Mouse (Mus musculus): ENCODE results near the gene Cenpn. TPM values are rescaled to one million over a fixed set of nuclear protein-coding genes. Genes with fewer than 3 reads are reported as not detected.

The Cenpn gene
- total RNA-seq, 4 experiments from 2014 or later: 1.1 to 1.9 (median 1.6) TPM

DNA sequence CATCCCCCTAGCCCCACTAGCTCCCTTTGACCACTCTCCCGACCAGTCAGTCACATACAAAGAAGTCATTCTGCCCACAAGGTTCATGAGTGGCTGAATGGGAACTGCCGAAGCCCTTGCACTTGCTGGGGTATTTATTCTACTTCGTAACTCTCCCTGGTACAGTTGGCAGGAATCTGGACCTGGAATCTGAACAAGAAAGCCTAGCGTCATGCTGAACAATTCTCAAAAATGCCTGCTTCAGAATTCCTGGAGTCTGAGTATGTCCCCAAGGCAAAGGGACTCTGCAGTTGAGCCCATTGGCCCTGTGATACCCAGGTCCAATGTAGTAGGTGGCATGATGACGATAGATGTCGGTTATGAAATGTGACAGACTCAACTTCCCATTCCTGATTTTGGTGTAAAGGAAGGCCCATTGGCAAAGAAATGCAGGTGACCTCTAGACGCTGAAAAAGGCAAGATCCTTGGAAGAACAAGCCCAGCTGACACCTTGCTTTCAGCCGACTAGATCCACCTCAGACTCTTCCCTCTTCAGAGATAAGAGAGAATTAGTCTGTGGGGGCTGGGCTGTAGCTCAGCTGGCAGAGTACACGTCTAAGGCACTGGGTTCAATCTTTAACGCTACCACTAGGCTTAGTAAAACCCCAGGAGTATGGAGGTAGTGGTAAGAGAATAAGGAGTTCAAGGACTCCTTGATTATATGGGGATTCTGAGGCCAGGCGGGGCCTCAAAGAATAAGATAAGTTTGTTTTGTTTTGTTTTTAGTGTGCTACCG is 20.9 kb downstream of the Cenpn start:
- no peak for DNase-seq (ENCODE audit: low spot score in 2 of 2)

DNA sequence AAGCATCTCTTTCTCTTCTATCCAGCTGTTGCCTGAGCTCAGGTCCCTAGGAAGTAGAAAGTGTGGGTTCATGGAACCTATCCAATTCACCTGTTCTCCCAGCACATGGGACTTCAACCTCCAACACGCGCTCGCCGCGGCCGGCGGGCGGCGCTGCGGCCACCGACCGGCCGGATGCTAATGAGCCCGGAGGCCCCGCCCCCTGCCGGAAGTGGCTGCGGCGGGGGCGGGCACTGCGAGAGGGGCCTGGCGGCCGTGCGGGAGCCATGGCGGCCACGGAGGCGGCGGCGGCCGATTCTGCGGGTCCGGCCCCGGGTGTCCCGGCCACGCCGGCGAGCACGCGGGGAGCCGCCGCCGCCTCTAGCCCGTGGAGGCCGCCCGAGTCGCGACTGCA is 21.6 kb downstream of the Cenpn start, which contains the start of gene Atmin:
Gene Atmin (plus strand): TSS at position 233 of the 394 bp plus-strand sequence.
- DNase-seq (ENCODE audit: low spot score in 2 of 2): peak; percentile 59 to 72

- DNase-seq (ENCODE audit: low spot score in 2 of 2): no peak
Measured at GRCm38 (mm10) chr8:116943555-116944384, 22.2 kb downstream of the Cenpn start.

- DNase-seq (ENCODE audit: low spot score in 2 of 2): no peak
Measured at GRCm38 (mm10) chr8:116944385-116944696, 22.8 kb downstream of the Cenpn start.

DNA sequence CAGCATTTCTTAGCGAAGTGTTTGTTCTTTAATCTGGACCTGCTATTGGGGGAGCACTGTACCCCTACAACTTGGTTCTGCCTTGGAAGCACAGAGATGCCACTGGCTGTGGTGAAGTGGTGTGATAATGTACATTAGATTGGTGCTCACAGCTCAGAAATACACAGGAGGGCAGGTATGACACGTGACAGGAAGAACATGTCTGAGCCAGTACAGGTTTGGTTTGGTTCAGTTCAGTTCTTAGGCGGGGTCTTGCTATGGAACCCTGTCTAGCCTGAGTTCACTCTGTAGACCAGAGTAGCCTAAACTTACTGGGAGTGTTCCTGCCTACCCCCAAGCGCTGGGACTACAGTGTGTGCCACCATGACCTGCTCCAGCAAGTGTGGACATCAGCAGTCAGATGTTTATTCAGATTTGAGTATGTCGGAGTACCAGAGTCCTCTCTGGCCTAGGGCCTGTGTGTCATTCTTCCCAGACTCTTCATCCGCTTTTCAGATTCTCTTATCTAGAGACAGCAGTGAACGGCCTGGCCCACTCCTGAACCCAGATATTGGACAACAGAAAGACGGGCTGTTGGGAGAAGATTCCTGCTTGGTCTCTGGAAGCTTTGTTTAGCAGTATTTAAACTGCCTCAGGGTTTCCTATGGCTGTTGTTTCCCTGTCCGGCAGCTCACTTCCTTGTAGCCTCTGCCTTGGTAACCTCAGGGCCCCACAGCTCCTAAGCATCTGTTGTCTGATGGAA is 23.8 kb downstream of the Cenpn start:
- no peak for DNase-seq (ENCODE audit: low spot score in 2 of 2)

- DNase-seq (ENCODE audit: low spot score in 2 of 2): peak in 1 of 2 experiments; percentile 23
Measured at GRCm38 (mm10) chr8:116946268-116946838, 24.8 kb downstream of the Cenpn start.

DNA sequence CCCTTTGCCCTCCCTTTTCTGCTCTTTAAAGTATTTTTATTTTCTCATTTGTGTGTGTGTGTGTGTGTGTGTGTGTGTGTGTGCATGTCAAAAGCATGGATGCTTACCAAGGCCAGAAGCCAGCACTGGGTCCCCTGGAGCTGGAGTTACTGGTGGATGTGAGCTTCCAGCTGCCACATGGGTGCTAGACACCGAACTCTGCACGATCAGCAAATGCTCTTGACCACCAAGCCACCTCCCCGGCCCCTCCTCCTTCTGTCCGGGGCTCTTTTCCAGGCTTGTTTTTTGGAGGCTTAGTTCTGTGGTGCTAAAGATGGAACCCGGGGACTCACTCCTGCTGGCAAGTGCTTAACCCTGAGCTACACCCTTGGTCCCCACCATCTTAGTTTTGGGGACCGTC is 25.3 kb downstream of the Cenpn start:
- no peak for DNase-seq (ENCODE audit: low spot score in 2 of 2)

DNA sequence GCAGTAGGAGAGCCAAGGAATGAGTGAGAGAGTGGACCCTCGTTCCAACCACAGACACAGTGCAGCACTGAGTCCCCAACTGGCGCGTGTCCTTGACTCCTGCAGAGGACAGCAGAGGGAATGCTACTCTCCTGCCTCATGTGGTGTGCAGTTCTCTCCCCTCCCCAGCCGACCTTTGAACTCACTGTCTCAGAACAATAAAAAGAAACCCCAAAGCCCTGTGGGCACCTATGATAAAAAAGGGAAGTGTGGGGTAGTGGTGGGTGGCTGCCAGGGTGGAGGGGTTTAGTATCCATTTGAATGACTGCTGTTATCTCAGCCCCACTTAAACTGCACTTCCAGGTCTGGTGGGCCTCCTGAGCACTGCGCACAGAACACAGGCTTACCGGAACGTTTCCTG is 26.1 kb downstream of the Cenpn start:
- no peak for DNase-seq (ENCODE audit: low spot score in 2 of 2)

- DNase-seq (ENCODE audit: low spot score in 2 of 2): no peak
Measured at GRCm38 (mm10) chr8:116951369-116951768, 29.8 kb downstream of the Cenpn start.

DNA sequence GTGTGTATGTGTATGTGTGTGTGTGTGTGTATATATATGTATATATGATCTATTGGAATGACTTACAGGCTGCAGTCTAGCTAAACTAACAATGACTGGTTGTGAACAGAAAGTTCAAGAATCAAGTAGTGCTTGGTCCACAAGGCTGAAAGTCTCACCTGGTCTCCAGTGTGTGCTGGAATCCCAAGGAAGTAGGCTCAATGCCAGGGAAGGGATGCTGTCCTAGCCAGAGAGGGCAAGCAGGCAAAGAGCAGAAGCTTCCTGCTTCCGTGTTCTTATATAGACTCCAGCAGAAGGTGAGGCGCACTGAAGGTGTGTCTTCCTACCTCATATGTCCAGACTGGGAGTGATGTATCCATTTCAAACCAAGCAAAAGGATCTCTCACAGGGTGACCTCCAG is 30.2 kb downstream of the Cenpn start:
- DNase-seq (ENCODE audit: low spot score in 2 of 2): no peak

- DNase-seq (ENCODE audit: low spot score in 2 of 2): no peak
Measured at GRCm38 (mm10) chr8:116952428-116952827, 30.9 kb downstream of the Cenpn start.

DNA sequence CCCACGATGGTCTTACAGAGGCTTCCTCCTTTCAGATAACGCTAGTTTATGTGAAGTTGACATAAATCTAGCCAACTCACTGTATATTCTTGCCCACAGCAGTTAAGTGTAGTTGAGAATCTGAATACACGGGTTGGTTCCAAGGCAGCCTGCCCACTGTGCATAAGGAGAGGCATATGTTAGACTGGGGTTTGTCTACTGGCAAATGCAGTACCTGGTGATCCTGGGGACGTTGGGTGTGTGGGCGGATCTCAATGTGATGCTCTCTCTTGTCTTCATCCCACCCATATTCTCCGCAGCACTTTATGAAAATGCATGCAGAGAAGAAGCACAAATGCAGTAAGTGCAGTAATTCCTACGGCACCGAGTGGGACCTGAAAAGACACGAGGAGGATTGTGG is 32.9 kb downstream of the Cenpn start:
- DNase-seq (ENCODE audit: low spot score in 2 of 2): peak; percentile 83 to 88

DNA sequence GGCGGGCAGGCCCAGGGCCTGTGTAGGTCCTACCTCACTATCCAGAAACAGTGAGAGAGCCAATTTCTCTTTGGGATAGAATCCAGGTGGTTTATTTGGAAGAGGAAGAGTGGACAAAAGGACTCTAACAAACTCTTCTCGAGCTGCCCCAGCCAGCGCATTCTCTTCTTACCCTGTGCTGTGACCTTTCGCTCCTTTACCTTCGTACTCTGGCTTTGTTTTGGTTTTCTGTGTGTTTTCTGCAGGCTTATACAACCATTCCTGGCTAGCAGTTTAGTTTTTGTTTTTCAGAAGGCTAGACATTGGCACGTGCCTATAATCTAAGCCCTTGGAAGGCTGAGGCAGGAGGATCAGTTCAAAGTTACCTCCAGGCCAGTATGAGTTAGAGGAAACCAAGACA is 48.0 kb downstream of the Cenpn start:
- DNase-seq (ENCODE audit: low spot score in 2 of 2): no peak

GRCm38 (mm10) chr8:116975066-116975465 is 53.5 kb downstream of the Cenpn start:
- DNase-seq (ENCODE audit: low spot score in 2 of 2): no peak

- no peak for DNase-seq (ENCODE audit: low spot score in 2 of 2)
Measured at GRCm38 (mm10) chr8:116975606-116976005, 54.1 kb downstream of the Cenpn start.

DNA sequence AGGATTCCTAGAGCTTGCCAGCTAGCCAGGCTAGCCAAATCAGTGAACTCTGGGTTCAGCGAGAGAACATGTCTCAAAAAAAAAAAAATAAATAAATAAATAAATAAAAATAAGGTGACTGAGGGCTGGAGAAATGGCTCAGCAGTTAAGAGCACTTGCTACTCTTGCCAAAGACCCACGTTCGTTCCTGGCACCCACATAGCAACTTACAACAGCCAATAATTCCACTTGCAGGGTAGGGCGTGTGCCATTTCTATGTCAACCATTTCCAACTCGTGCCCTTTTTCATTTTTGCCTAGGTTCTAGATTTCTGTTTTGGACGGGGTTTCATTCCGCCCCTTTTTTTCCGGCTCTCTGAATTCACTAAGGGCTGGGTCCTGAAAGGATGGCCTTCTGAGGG is 56.5 kb downstream of the Cenpn start:
- DNase-seq (ENCODE audit: low spot score in 2 of 2): no peak

DNA sequence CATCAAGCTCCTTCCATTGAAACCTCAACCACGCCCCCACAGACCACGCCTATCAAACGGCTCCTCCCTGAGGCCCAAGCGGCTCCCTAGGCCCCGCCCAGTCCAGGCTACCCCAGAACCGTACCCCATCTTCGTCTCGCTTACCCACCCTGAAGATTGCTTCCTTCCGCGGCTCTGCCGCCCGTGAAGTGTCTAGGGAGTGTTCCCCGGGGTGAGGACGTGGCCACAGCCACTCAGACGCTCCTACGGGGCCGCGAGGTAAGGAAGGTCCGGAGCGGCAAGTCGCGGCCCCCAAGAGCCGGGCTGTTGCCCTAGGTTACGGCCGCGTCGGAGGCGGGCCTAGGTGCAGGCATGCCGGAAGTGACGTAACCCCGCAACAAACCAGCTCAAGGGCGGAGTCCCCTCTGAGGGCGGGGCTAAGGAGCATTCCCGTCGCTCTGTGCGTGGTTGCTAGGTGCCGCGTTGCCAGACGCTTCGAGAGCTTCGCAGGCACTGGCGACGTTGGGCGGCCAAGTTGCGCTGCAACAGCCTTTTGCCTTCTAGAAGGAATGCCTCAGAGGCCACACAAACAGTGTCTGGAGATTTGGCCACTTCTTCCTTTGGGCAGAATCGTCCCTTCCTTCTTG is 57.2 kb downstream of the Cenpn start, which contains the start of gene 1700030J22Rik:
Gene 1700030J22Rik (minus strand): TSS at position 329 of the 626 bp plus-strand sequence.
- peak; percentile 97 for DNase-seq (ENCODE audit: low spot score in 2 of 2)

DNA sequence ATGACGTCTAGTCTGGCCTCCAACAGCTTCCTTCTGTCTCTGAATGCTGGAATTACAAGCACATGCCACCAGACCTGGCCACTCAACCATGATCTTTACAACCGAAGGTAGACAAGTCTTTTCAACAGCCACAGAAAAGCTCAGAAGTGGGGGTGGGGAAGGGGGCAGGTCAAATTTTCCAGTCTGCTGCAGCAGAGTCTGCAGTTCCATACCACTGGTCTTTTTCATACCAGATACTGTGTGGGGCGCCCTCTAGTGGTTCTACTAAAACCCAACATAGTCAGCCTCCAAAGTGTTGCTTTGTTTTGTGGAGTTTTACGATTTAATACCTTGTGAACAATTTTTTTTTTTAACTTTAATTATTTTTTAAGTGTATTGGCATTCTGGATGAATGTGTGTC is 58.6 kb downstream of the Cenpn start:
- peak in 1 of 2 experiments; percentile 53 for DNase-seq (ENCODE audit: low spot score in 2 of 2)

GRCm38 (mm10) chr8:116989842-116990241 is 68.3 kb downstream of the Cenpn start:
- no peak for DNase-seq (ENCODE audit: low spot score in 2 of 2)

All from layer of hippocampus, adult 8-10 months (tissue).